Mouse (Mus musculus) lung, postnatal 14 days (tissue): ENCODE measurements around the gene Serpina3b.
"Not testable (repeated sequence)": the region's sequence is repeated elsewhere in the genome, so short reads cannot be mapped to it uniquely, and the experiment has no call there.

ENCODE experiments used
- DNase-seq: peaks from one replicate; pipeline ENCODE4 v3.0.0; 2021

Serpina3b gene

GRCm38 (mm10) chr12:104127696-104128095 lies at the start of gene Serpina3b:
Gene Serpina3b, plus strand, starts transcription at chr12:104127996.
- DNase-seq, result no peak

GRCm38 (mm10) chr12:104090119-104090518 lies 37.7 kb upstream of the Serpina3b start:
- DNase-seq, result no peak

- no peak for DNase-seq
Measured at GRCm38 (mm10) chr12:104091303-104091702, 36.5 kb upstream of the Serpina3b start.

- DNase-seq, result no peak
Measured at GRCm38 (mm10) chr12:104100768-104101167, 27.0 kb upstream of the Serpina3b start, which contains the start of gene Serpina5. Gene Serpina5, plus strand, starts transcription at chr12:104101113.

GRCm38 (mm10) chr12:104105847-104106246 lies 21.9 kb upstream of the Serpina3b start:
- no peak for DNase-seq

GRCm38 (mm10) chr12:104106919-104107318 lies 20.9 kb upstream of the Serpina3b start:
- no peak for DNase-seq

- no peak for DNase-seq
Measured at GRCm38 (mm10) chr12:104108507-104108906, 19.3 kb upstream of the Serpina3b start.

GRCm38 (mm10) chr12:104112333-104112732 lies 15.5 kb upstream of the Serpina3b start, which contains the start of gene Serpina3a:
Gene Serpina3a, plus strand, starts transcription at chr12:104112724.
- not testable (repeated sequence) for DNase-seq

- DNase-seq, result no peak
Measured at GRCm38 (mm10) chr12:104114921-104115579, 12.7 kb upstream of the Serpina3b start.

GRCm38 (mm10) chr12:104123097-104123496 lies 4.7 kb upstream of the Serpina3b start:
- DNase-seq, result no peak

GRCm38 (mm10) chr12:104123996-104124395 lies 3.8 kb upstream of the Serpina3b start:
- no peak for DNase-seq

- DNase-seq, result no peak
Measured at GRCm38 (mm10) chr12:104125021-104125560, 2.7 kb upstream of the Serpina3b start.

- DNase-seq, result no peak
Measured at GRCm38 (mm10) chr12:104131041-104131440, 3.2 kb downstream of the Serpina3b start.

- DNase-seq, result no peak
Measured at GRCm38 (mm10) chr12:104138216-104138615, 10.4 kb downstream of the Serpina3b start.

GRCm38 (mm10) chr12:104140543-104141103 lies 12.8 kb downstream of the Serpina3b start:
- no peak for DNase-seq

GRCm38 (mm10) chr12:104141506-104141905 lies 13.7 kb downstream of the Serpina3b start:
- no peak for DNase-seq

- DNase-seq, result no peak
Measured at GRCm38 (mm10) chr12:104142427-104142826, 14.6 kb downstream of the Serpina3b start.

- DNase-seq, result no peak
Measured at GRCm38 (mm10) chr12:104143286-104143685, 15.5 kb downstream of the Serpina3b start.

GRCm38 (mm10) chr12:104145571-104145970 lies 17.8 kb downstream of the Serpina3b start:
- no peak for DNase-seq

- DNase-seq, result peak; percentile 44
Measured at GRCm38 (mm10) chr12:104151989-104152388, 24.2 kb downstream of the Serpina3b start.

GRCm38 (mm10) chr12:104153041-104153645 lies 25.3 kb downstream of the Serpina3b start:
- no peak for DNase-seq

GRCm38 (mm10) chr12:104153656-104154055 lies 25.9 kb downstream of the Serpina3b start, which contains the start of gene Serpina3c:
Gene Serpina3c, minus strand, starts transcription at chr12:104153870.
- DNase-seq, result no peak

- peak; percentile 31 for DNase-seq
Measured at GRCm38 (mm10) chr12:104174747-104175146, 47.0 kb downstream of the Serpina3b start.

- no peak for DNase-seq
Measured at GRCm38 (mm10) chr12:104175636-104176035, 47.8 kb downstream of the Serpina3b start.
